Mouse (Mus musculus) heart, embryonic 15.5 days (tissue): ENCODE measurements at regions not wholly inside any gene's neighbourhood (a gene's known extent, or its start where the extent isn't known, plus 50 kb on each side); places are given as distances from the start of the nearest gene placed in this dataset.
"Not testable (repeated sequence)": the region's sequence is repeated elsewhere in the genome, so short reads cannot be mapped to it uniquely, and the experiment has no call there.

Experiments
- ATAC-seq: fragments of 200-750 bp; cut with Nextera tagmentation; replicated peaks from 2 replicates; pipeline ENCODE4 v1.8.0; 2017; ENCODE audit warnings: low read depth, moderate TSS enrichment; ENCODE audit not compliant: insufficient number of reproducible peaks, insufficient read depth, low FRiP score
- H3K27ac ChIP-seq: fragments of 300-500 bp; sonication (generic); 2 replicates; pipeline ENCODE4 v1.5.1; 2015; ENCODE audit warnings: mild to moderate bottlenecking, inconsistent platforms
- H3K27me3 ChIP-seq: fragments of 300-500 bp; sonication (generic); 2 replicates; pipeline ENCODE4 v1.6.1; 2015; ENCODE audit warnings: inconsistent platforms
- H3K36me3 ChIP-seq: fragments of 300-500 bp; sonication (generic); 2 replicates; pipeline ENCODE4 v1.6.1; 2015; ENCODE audit warnings: mild to moderate bottlenecking, inconsistent platforms
- H3K4me1 ChIP-seq: fragments of 300-500 bp; sonication (generic); replicated peaks from 2 replicates; pipeline ENCODE4 v1.6.1; 2015; ENCODE audit warnings: inconsistent platforms
- H3K4me2 ChIP-seq: fragments of 300-500 bp; sonication (generic); 2 replicates; pipeline ENCODE4 v1.6.1; 2015; ENCODE audit warnings: inconsistent platforms, mild to moderate bottlenecking, moderate library complexity
- H3K4me3 ChIP-seq: fragments of 300-500 bp; sonication (generic); 2 replicates; pipeline ENCODE4 v1.5.1; 2015; ENCODE audit warnings: mild to moderate bottlenecking, inconsistent platforms
- H3K9ac ChIP-seq: fragments of 300-500 bp; sonication (generic); 2 replicates; pipeline ENCODE4 v1.6.1; 2015; ENCODE audit warnings: mild to moderate bottlenecking, inconsistent platforms
- H3K9me3 ChIP-seq: fragments of 300-500 bp; sonication (generic); replicated peaks from 2 replicates; pipeline ENCODE4 v1.6.1; 2016; ENCODE audit warnings: inconsistent platforms
- WGBS: fragments of 180-500 bp; shearing (Covaris S2); methylation state at CpG from one replicate; pipeline ENCODE4 v1.1.7; 2015; ENCODE audit warnings: mixed read lengths; 5-methylcytosine and 5-hydroxymethylcytosine counted together

DNA sequence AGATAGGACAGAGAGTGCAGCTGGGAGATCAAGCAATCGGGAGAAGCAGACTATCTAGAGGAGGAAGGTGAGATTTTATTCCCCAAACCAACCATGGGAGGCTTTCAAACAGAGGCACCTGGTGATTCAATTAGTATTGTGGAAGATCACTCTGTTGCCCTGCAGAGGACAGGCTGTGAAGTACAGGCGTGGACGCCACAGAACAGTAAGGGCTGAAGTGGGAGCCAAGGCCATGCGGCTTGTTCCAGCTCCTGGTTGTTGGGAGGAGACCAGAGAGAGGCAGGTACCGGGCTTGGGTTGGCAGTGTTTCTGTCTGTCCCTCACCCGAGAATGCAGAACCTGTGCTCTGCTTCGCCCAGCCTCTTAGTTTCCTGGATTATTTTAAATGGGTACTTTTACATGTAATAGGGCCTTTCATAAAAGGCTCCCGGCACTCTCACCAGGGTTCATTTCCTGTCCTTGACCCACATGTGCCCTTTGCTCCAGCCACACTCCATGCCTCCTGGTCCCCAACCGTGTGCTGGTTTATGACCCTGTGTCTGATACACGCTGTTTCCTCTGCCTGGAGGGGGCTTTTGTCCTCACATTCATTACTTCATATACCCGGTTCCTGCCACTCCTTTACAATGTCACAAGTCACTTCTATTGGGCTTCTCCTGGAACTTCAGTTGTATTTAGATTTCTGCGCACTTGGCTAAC is 58.3 kb downstream of the Vcpkmt start:
- Histone ChIP-seq H3K27ac (no peak overlapping the region), H3K9ac (no peak overlapping the region), H3K4me3 (no peak overlapping the region), H3K27me3 (no peaks in the 10 kb centered on the region), H3K36me3 (no peaks in the 10 kb centered on the region), H3K4me2 (no peak overlapping the region), H3K4me1 (0 out of 2 replicates have a peak, but pooled peaks cover 6% of the 10 kb centered on the region), H3K9me3 (no peaks in the 10 kb centered on the region)
- WGBS, result 63% methylated on average over 12 of the region's 12 CpGs
- no peak for ATAC-seq

- WGBS, result 90% methylated on average over 2 of the region's 2 CpGs
- peaks cover 17% of the 10 kb centered on the region for H3K4me1 ChIP-seq
- no peak overlapping the region for H3K4me2 ChIP-seq
- no peak overlapping the region for H3K4me3 ChIP-seq
- no peak for ATAC-seq
- H3K27me3 ChIP-seq, result no peaks in the 10 kb centered on the region
- no peaks in the 10 kb centered on the region for H3K36me3 ChIP-seq
- no peak overlapping the region for H3K27ac ChIP-seq
- no peak overlapping the region for H3K9ac ChIP-seq
- no peaks in the 10 kb centered on the region for H3K9me3 ChIP-seq
These were observed 63.0 kb downstream of the Vcpkmt start for GRCm38 (mm10) chr12:69519869-69520268.

DNA sequence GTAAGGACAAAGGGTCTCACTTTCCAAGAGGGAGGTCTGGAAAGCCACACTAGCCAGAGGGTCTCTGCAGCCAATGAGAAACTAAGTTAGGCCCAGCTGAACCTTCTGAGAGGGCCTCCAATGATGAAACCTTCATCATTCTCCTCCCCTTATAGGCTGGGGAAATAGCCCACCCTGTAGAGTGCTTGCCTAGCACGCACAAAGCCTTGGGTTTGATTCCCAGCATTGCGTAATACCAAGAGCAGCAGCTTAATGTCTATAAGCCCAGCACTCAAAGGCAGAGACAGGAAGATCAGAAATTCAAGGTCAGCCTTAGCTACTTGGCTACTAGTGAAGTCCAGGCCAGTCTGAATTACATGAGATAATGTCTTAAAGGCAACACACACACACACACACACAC is 63.8 kb downstream of the Vcpkmt start:
- peaks cover 13% of the 10 kb centered on the region for H3K4me1 ChIP-seq
- WGBS, result 78% methylated on average over 2 of the region's 2 CpGs
- no peak overlapping the region for H3K9ac ChIP-seq
- no peaks in the 10 kb centered on the region for H3K27me3 ChIP-seq
- H3K9me3 ChIP-seq, result no peaks in the 10 kb centered on the region
- no peak for ATAC-seq
- no peak overlapping the region for H3K4me2 ChIP-seq
- H3K36me3 ChIP-seq, result no peaks in the 10 kb centered on the region
- H3K4me3 ChIP-seq, result no peak overlapping the region
- H3K27ac ChIP-seq, result no peak overlapping the region

GRCm38 (mm10) chr12:69517616-69518015 is 65.2 kb downstream of the Vcpkmt start:
- Histone ChIP-seq H3K9ac (no peak overlapping the region), H3K27me3 (no peaks in the 10 kb centered on the region), H3K9me3 (no peaks in the 10 kb centered on the region), H3K4me1 (peaks cover 13% of the 10 kb centered on the region), H3K27ac (no peak overlapping the region), H3K4me3 (no peak overlapping the region), H3K4me2 (no peak overlapping the region), H3K36me3 (no peaks in the 10 kb centered on the region)
- WGBS, result 57% methylated on average over 3 of the region's 3 CpGs
- ATAC-seq, result no peak

DNA sequence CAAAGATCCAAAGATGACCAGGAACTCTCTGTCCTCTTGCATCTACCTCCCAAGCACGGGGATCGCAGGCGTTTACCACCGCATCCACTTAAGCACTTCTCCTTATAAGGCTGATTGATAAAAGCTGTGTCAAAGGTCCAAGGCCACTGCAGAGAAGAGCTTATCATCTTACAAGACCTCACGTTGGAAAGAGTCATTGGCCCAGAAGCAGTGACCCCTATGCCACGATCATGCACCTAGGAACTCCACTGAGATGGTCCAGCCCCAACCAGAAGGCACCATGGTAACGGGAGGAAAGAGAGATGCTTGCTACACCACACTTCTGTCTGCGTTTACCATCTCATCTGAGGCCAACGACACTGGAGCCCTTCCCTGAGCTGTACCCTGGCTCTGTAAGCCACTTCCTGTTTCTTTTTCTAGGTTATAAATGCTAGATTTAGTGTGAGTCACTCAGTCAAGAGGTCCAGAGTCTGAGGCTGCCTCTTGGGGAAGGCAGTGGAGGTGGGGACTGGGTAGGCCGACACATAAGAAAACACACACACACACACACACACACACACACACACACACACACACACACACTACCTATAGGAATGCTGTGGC is 66.4 kb downstream of the Vcpkmt start:
- H3K4me2 ChIP-seq, result no peak overlapping the region
- H3K4me1 ChIP-seq, result peaks cover 13% of the 10 kb centered on the region
- H3K27me3 ChIP-seq, result no peaks in the 10 kb centered on the region
- H3K9me3 ChIP-seq, result no peaks in the 10 kb centered on the region
- H3K27ac ChIP-seq, result no peak overlapping the region
- H3K9ac ChIP-seq, result no peak overlapping the region
- H3K36me3 ChIP-seq, result no peaks in the 10 kb centered on the region
- WGBS, result 70% methylated on average over 10 of the region's 10 CpGs
- no peak for ATAC-seq
- H3K4me3 ChIP-seq, result no peak overlapping the region

DNA sequence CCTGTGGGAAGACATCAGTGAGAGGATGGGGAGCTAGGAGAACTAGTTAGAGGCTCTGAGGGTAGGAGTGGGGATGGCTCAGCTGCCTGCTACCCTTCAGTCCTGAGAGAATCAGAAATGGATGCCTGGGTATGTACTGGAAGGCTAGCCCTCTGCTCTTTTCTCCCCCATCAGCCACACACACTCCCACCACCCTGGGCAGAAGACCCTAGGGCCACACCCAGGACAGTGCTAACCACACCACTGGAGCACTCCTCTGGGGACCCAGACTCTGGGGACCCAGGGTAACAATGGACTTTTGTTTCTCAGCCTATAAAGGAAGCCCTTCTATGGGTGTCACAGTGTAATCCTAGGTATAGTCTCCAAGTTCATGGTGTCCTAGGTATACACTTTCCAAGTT is 67.0 kb downstream of the Vcpkmt start:
- Histone ChIP-seq H3K9ac (no peak overlapping the region), H3K36me3 (no peaks in the 10 kb centered on the region), H3K27me3 (no peaks in the 10 kb centered on the region), H3K4me2 (no peak overlapping the region), H3K27ac (peak overlapping the region; percentile 75), H3K9me3 (no peaks in the 10 kb centered on the region), H3K4me1 (peaks cover 13% of the 10 kb centered on the region), H3K4me3 (no peak overlapping the region)
- no peak for ATAC-seq

- no peak overlapping the region for H3K4me2 ChIP-seq
- no peaks in the 10 kb centered on the region for H3K36me3 ChIP-seq
- no peaks in the 10 kb centered on the region for H3K9me3 ChIP-seq
- H3K27ac ChIP-seq, result peak overlapping the region; percentile 75
- H3K4me1 ChIP-seq, result peaks cover 13% of the 10 kb centered on the region
- whole genome bisulfite sequencing, result 16% methylated on average over 9 of the region's 9 CpGs
- H3K4me3 ChIP-seq, result no peak overlapping the region
- no peaks in the 10 kb centered on the region for H3K27me3 ChIP-seq
- no peak overlapping the region for H3K9ac ChIP-seq
- ATAC-seq, result no peak
These were observed 67.7 kb downstream of the Vcpkmt start for GRCm38 (mm10) chr12:69515117-69515516.

DNA sequence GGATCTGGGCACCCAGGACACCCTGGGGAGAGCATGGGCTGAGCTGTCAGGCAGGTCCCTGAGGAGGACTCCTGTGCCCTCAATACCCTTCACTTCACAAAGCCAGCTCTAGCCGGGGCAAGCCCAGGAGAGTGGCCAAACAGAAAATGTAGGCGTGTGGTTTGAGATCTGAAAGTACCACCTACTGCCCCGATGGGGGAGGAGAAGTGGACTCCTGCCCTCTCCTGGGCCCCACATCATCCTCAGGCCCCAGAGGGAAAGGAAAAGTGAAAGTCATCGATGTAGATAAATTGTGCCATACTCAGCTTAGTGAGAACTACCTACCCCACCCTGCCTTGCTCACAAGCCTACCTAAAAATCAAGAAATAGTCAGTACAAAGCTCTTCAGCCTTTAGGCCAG is 69.7 kb downstream of the Vcpkmt start:
- Histone ChIP-seq H3K36me3 (no peaks in the 10 kb centered on the region), H3K9ac (no peak overlapping the region), H3K4me3 (no peak overlapping the region), H3K4me2 (no peak overlapping the region), H3K9me3 (no peaks in the 10 kb centered on the region), H3K27me3 (no peaks in the 10 kb centered on the region), H3K27ac (no peak overlapping the region), H3K4me1 (peaks cover 13% of the 10 kb centered on the region)
- ATAC-seq, result 0 out of 2 replicates have a peak, but pooled peaks have one; percentile 33
- WGBS, result 33% methylated on average over 4 of the region's 4 CpGs

- Histone ChIP-seq H3K36me3 (no peaks in the 10 kb centered on the region), H3K9me3 (no peaks in the 10 kb centered on the region), H3K27me3 (no peaks in the 10 kb centered on the region), H3K9ac (no peak overlapping the region), H3K27ac (no peak overlapping the region), H3K4me2 (no peak overlapping the region), H3K4me1 (peaks cover 11% of the 10 kb centered on the region), H3K4me3 (no peak overlapping the region)
- no peak for ATAC-seq
- WGBS, result 69% methylated on average over 4 of the region's 4 CpGs
These were observed 72.1 kb downstream of the Vcpkmt start for GRCm38 (mm10) chr12:69510736-69511135.

GRCm38 (mm10) chr12:69509180-69509579 is 73.6 kb downstream of the Vcpkmt start:
- WGBS, result 36% methylated on average over 1 of the region's 1 CpGs
- not testable (repeated sequence) for H3K9ac ChIP-seq

GRCm38 (mm10) chr12:69507906-69508305 is 74.9 kb downstream of the Vcpkmt start:
- Histone ChIP-seq H3K4me3 (no peak overlapping the region), H3K9ac (no peak overlapping the region), H3K9me3 (no peaks in the 10 kb centered on the region), H3K4me2 (no peak overlapping the region), H3K27me3 (no peaks in the 10 kb centered on the region), H3K4me1 (peaks cover 2% of the 10 kb centered on the region), H3K36me3 (no peaks in the 10 kb centered on the region), H3K27ac (no peak overlapping the region)
- WGBS, result 87% methylated on average over 6 of the region's 6 CpGs
- no peak for ATAC-seq

More at GRCm38 (mm10) chr12:69509180-69509579, 73.6 kb downstream of the Vcpkmt start:
- H3K9me3 ChIP-seq, ATAC-seq, H3K4me3 ChIP-seq, H3K27ac ChIP-seq, H3K4me1 ChIP-seq, H3K4me2 ChIP-seq, H3K36me3 ChIP-seq, H3K27me3 ChIP-seq: not testable (repeated sequence)

DNA sequence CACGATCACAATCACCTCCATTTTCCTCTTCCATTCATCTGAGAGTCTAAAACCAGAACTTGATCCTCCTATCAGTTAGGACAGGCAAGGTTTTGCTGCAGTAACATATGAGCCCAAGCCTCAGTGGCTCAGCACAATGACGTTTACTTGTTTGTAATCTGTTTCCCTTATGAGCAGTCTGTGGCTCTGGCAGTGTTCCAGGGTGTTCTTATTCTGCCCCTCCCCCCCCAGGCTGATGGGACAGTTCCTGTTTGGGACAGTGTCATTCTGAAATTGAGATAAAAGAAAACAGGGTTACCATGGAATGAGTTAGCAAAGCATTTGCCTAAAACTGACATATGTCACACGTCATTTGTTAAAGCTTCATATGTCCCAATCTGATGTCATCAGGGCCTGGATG is 75.5 kb downstream of the Vcpkmt start:
- Histone ChIP-seq H3K4me1 (peaks cover 8% of the 10 kb centered on the region), H3K9ac (no peak overlapping the region), H3K9me3 (no peaks in the 10 kb centered on the region), H3K4me3 (no peak overlapping the region), H3K27me3 (no peaks in the 10 kb centered on the region), H3K36me3 (no peaks in the 10 kb centered on the region), H3K4me2 (no peak overlapping the region), H3K27ac (no peak overlapping the region)
- WGBS, result 48% methylated on average over 3 of the region's 3 CpGs
- ATAC-seq, result no peak
